ENCODE assay signal across 28 mouse cellular contexts in genomic region chr4:126493416-126493815, GRCm38 (mm10). TPM values are rescaled to one million over a fixed set of nuclear protein-coding genes. Genes with fewer than 3 reads are reported as not detected.
"Had no signal": no experiment of that assay in that cellular context is flagged by ENCODE, and none has a peak within 500 bp of the region (broad histone marks: within the 10 kb centered on the region; RNA-seq: fewer than 3 reads in every experiment).

No protein-coding gene starts in this region.

- DNase-seq: cerebellum, adult 18-20 months; cerebellum, adult 2 months; cerebellum, adult 8-10 months; cerebellum, adult 9-10 months; cerebellum, adult 9-11 months; cerebellum, postnatal 10 days; cerebellum, postnatal 14 days; cerebellum, postnatal 25 days; cerebellum, postnatal 36 days; embryo, embryonic 11 days; forebrain, postnatal 0 days; gastrocnemius, adult 2 months; gastrocnemius, postnatal 10 days; gastrocnemius, postnatal 14 days; gastrocnemius, postnatal 25 days; gastrocnemius, postnatal 36 days; heart, adult 18-20 months had no signal

- H3K4me1 ChIP-seq: embryonic facial prominence, embryonic 12.5 days; embryonic facial prominence, embryonic 13.5 days; forebrain, embryonic 10.5 days; forebrain, embryonic 12.5 days; forebrain, embryonic 13.5 days; forebrain, embryonic 15.5 days had no signal

- H3K9me3 ChIP-seq: embryonic facial prominence, embryonic 10.5 days; embryonic facial prominence, embryonic 12.5 days; embryonic facial prominence, embryonic 13.5 days; embryonic facial prominence, embryonic 15.5 days; forebrain, embryonic 10.5 days; forebrain, embryonic 12.5 days; forebrain, embryonic 13.5 days; forebrain, embryonic 15.5 days had no signal

- H3K4me2 ChIP-seq: embryonic facial prominence, embryonic 12.5 days; embryonic facial prominence, embryonic 13.5 days; embryonic facial prominence, embryonic 15.5 days; forebrain, embryonic 12.5 days; forebrain, embryonic 13.5 days; forebrain, embryonic 15.5 days had no signal

- H3K27ac ChIP-seq: embryonic facial prominence, embryonic 10.5 days; embryonic facial prominence, embryonic 12.5 days; embryonic facial prominence, embryonic 13.5 days; embryonic facial prominence, embryonic 15.5 days; forebrain, embryonic 10.5 days; forebrain, embryonic 12.5 days; forebrain, embryonic 13.5 days; forebrain, embryonic 15.5 days; gastrocnemius, adult 2 months had no signal

- ATAC-seq: forebrain, embryonic 13.5 days; forebrain, embryonic 14.5 days; forebrain, embryonic 15.5 days; forebrain, embryonic 16.5 days; forebrain, postnatal 0 days had no signal

- H3K4me3 ChIP-seq: embryonic facial prominence, embryonic 10.5 days; embryonic facial prominence, embryonic 12.5 days; embryonic facial prominence, embryonic 13.5 days; embryonic facial prominence, embryonic 15.5 days; erythroblast, embryonic 14.5 days; forebrain, embryonic 10.5 days; forebrain, embryonic 12.5 days; forebrain, embryonic 13.5 days; forebrain, embryonic 15.5 days; gastrocnemius, adult 2 months had no signal

- H3K9ac ChIP-seq: embryonic facial prominence, embryonic 12.5 days; embryonic facial prominence, embryonic 13.5 days; embryonic facial prominence, embryonic 15.5 days; forebrain, embryonic 12.5 days; forebrain, embryonic 13.5 days; forebrain, embryonic 15.5 days; forebrain, postnatal 0 days had no signal

- H3K27me3 ChIP-seq: embryonic facial prominence, embryonic 12.5 days; embryonic facial prominence, embryonic 13.5 days; embryonic facial prominence, embryonic 15.5 days; forebrain, embryonic 12.5 days; forebrain, embryonic 13.5 days; forebrain, embryonic 15.5 days had no signal

- H3K36me3 ChIP-seq: embryonic facial prominence, embryonic 10.5 days; embryonic facial prominence, embryonic 12.5 days; forebrain, embryonic 10.5 days had no signal

RNA-seq across cellular contexts. Expression of gene Ago4, which starts 39.9 kb away (rescaled TPM):
- polyA plus RNA-seq: erythroblast, embryonic 14.5 days had no signal
